In the genomic region with DNA sequence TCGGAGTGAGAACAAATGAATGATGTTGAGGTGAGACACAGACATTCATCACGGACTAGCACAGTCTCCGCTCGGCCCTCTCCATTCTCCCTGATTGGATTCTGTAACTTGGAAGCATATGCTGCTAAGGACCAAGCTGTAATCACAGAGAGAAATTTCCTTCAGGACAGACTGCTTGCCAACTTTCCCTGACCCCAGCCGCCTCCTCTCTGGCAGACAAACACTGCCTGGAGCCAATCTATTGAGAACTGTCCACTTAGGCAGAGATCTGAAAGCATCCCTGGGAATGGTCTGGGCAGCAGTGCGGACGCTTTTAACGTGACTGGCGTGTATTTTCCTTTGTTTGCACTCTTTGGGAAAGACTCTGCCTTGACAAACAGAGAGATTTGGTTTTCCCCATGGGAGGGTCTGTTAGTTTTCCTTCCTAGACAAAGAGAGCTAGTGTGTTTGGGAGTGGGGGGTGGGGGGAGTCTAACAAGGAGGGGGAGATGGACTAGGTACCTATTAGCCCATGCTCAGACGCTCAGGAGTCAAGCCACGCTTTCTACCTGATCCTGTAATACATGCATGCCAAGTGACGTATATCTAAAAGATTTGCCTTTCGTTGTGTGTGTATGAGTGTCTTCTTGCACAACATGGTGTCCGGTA, we compare ENCODE assay signal across 10 mouse cellular contexts. TPM values are rescaled to one million over a fixed set of nuclear protein-coding genes. Genes with fewer than 3 reads are reported as not detected.
A peak's percentile ranks its signal among the peaks of the same experiment; 100 is the strongest.
DNase-seq lines count a peak whose midpoint lies in the region; ATAC-seq lines count a peak whose summit lies in the region.
"Had no signal": no experiment of that assay in that cellular context is flagged by ENCODE, and none has a peak within 500 bp of the region (broad histone marks: within the 10 kb centered on the region; RNA-seq: fewer than 3 reads in every experiment).

No protein-coding gene starts in this region.

- peak overlapping the region; percentile 43 for H3K27ac ChIP-seq in heart, embryonic 13.5 days (replicated peaks)
- H3K27ac ChIP-seq in forebrain, embryonic 16.5 days (ENCODE audit: low read length), result peak overlapping the region; percentile 89
- H3K27ac ChIP-seq in midbrain, embryonic 11.5 days (ENCODE audit: low read depth, low read length), result peak overlapping the region; percentile 68
- H3K27ac ChIP-seq in kidney, embryonic 15.5 days, result no peak overlapping the region

- no peaks in the 10 kb centered on the region for H3K9me3 ChIP-seq in heart, embryonic 13.5 days
- no peaks in the 10 kb centered on the region for H3K9me3 ChIP-seq in forebrain, embryonic 16.5 days (ENCODE audit: control insufficient read depth, low read length)
- H3K9me3 ChIP-seq in midbrain, embryonic 11.5 days (ENCODE audit: control insufficient read depth, low read length), result no peaks in the 10 kb centered on the region
- H3K9me3 ChIP-seq in kidney, embryonic 15.5 days (replicated peaks), result no peaks in the 10 kb centered on the region

- H3K4me1 ChIP-seq in heart, embryonic 13.5 days, result peaks cover 39% of the 10 kb centered on the region
- H3K4me1 ChIP-seq in forebrain, embryonic 16.5 days (replicated peaks; ENCODE audit: control insufficient read depth, insufficient read depth, low read length), result peaks cover 40% of the 10 kb centered on the region
- H3K4me1 ChIP-seq in midbrain, embryonic 11.5 days (ENCODE audit: control insufficient read depth, insufficient read depth, low read length), result peaks cover 18% of the 10 kb centered on the region
- 0 out of 2 replicates have a peak, but pooled peaks cover 2% of the 10 kb centered on the region for H3K4me1 ChIP-seq in kidney, embryonic 15.5 days

- no peak overlapping the region for H3K4me2 ChIP-seq in heart, embryonic 13.5 days
- H3K4me2 ChIP-seq in forebrain, embryonic 16.5 days (ENCODE audit: low read length), result peak overlapping the region; percentile 26
- no peak overlapping the region for H3K4me2 ChIP-seq in midbrain, embryonic 11.5 days
- H3K4me2 ChIP-seq in kidney, embryonic 15.5 days, result no peak overlapping the region

- H3K4me3 ChIP-seq in heart, embryonic 13.5 days, result no peak overlapping the region
- no peak overlapping the region for H3K4me3 ChIP-seq in forebrain, embryonic 16.5 days (replicated peaks; ENCODE audit: low read length)
- H3K4me3 ChIP-seq in midbrain, embryonic 11.5 days (ENCODE audit: low read depth, low read length), result no peak overlapping the region
- no peak overlapping the region for H3K4me3 ChIP-seq in kidney, embryonic 15.5 days (replicated peaks)
- H3K4me3 ChIP-seq: erythroblast, embryonic 14.5 days had no signal

- H3K36me3 ChIP-seq in heart, embryonic 13.5 days, result no peaks in the 10 kb centered on the region
- H3K36me3 ChIP-seq in forebrain, embryonic 16.5 days (ENCODE audit: control insufficient read depth, insufficient read depth), result no peaks in the 10 kb centered on the region
- no peaks in the 10 kb centered on the region for H3K36me3 ChIP-seq in midbrain, embryonic 11.5 days (ENCODE audit: control insufficient read depth, insufficient read depth, low read length)
- no peaks in the 10 kb centered on the region for H3K36me3 ChIP-seq in kidney, embryonic 15.5 days

- no peak overlapping the region for H3K9ac ChIP-seq in heart, embryonic 13.5 days
- H3K9ac ChIP-seq in forebrain, embryonic 16.5 days (replicated peaks; ENCODE audit: low read depth, low read length), result peak overlapping the region; percentile 41
- no peak overlapping the region; the same call in 1 of the 2 replicates for H3K9ac ChIP-seq in midbrain, embryonic 11.5 days (ENCODE audit: low read length)
- no peak overlapping the region for H3K9ac ChIP-seq in kidney, embryonic 15.5 days

- DNase-seq in heart, adult 11 months, result no peak
- DNase-seq in embryo, embryonic 10 days (ENCODE audit: low spot score), result peak; percentile 66
- peak; percentile 90 for DNase-seq in midbrain, embryonic 11.5 days (ENCODE audit: low spot score, missing footprints)
- no peak for DNase-seq in right cerebral cortex, postnatal 14 days
- no peak for DNase-seq in frontal cortex, postnatal 10 days (ENCODE audit: low spot score in 2 of 2)

- no peak for ATAC-seq in heart, embryonic 13.5 days (ENCODE audit: extremely low read depth, insufficient number of reproducible peaks, low FRiP score, low TSS enrichment)
- peak; percentile 62 for ATAC-seq in forebrain, embryonic 16.5 days
- peak; percentile 73 for ATAC-seq in midbrain, embryonic 11.5 days (ENCODE audit: low FRiP score)
- no peak for ATAC-seq in kidney, embryonic 15.5 days (replicated peaks; ENCODE audit: low FRiP score)

- H3K27me3 ChIP-seq in heart, embryonic 13.5 days (replicated peaks), result no peaks in the 10 kb centered on the region
- no peaks in the 10 kb centered on the region for H3K27me3 ChIP-seq in forebrain, embryonic 16.5 days (replicated peaks; ENCODE audit: control insufficient read depth, insufficient read depth, low read length)
- no peaks in the 10 kb centered on the region for H3K27me3 ChIP-seq in midbrain, embryonic 11.5 days (ENCODE audit: control insufficient read depth, insufficient read depth, low read length)
- no peaks in the 10 kb centered on the region for H3K27me3 ChIP-seq in kidney, embryonic 15.5 days
- H3K27me3 ChIP-seq: CH12.LX had no signal

- WGBS in heart, embryonic 13.5 days, result 50% methylated on average over 14 of the region's 14 CpGs
- 24% methylated on average over 14 of the region's 14 CpGs for WGBS in forebrain, embryonic 16.5 days
- 49% methylated on average over 14 of the region's 14 CpGs for WGBS in midbrain, embryonic 11.5 days
- WGBS in kidney, embryonic 15.5 days, result 56% methylated on average over 14 of the region's 14 CpGs

RNA-seq across cellular contexts. Expression of gene Dok5, which starts 25.7 kb away (rescaled TPM):
- 6.1 and 8.4 TPM in 2 replicates for polyA plus RNA-seq in heart, embryonic 13.5 days (2015; fragmentation: Nextera tagmentation; extraction: Ambion mirVana)
- 96.5 and 121 TPM in 2 replicates for polyA plus RNA-seq in forebrain, embryonic 16.5 days (2015; fragmentation: Nextera tagmentation; extraction: Ambion mirVana)
- polyA plus RNA-seq in midbrain, embryonic 11.5 days (2014; fragmentation: Nextera tagmentation; extraction: Ambion mirVana), result 19.5 and 21.2 TPM in 2 replicates
- 1.8 and 2.2 TPM in 2 replicates for polyA plus RNA-seq in kidney, embryonic 15.5 days (2015; fragmentation: Nextera tagmentation; extraction: Ambion mirVana)
- polyA plus RNA-seq: erythroblast, embryonic 14.5 days had no signal

Comparison
In these comparisons a context has a peak if more than half of its experiments do, and no peak if none do; other contexts are left out.
1. ATAC-seq: peak in forebrain, embryonic 16.5 days (single experiment) and midbrain, embryonic 11.5 days (single experiment); none in heart, embryonic 13.5 days (single experiment) and kidney, embryonic 15.5 days (single experiment).
2. DNase-seq: peak in embryo, embryonic 10 days (single experiment) and midbrain, embryonic 11.5 days (single experiment); none in heart, adult 11 months (single experiment), right cerebral cortex, postnatal 14 days (single experiment) and frontal cortex, postnatal 10 days (0 of 2).